Mouse (Mus musculus): Measurements from ENCODE around the gene Moap1.

The Moap1 gene

GRCm38 (mm10) chr12:102704457-102705198 lies 38.8 kb downstream of the Moap1 start, which contains the start of gene Itpk1:
Gene Itpk1 (minus strand): TSS chr12:102704930.
- peak; percentile 72 for DNase-seq

- peak; percentile 49 for DNase-seq
These were observed 39.5 kb downstream of the Moap1 start for GRCm38 (mm10) chr12:102703921-102704408.

GRCm38 (mm10) chr12:102703441-102703840 lies 40.0 kb downstream of the Moap1 start:
- no peak for DNase-seq

- DNase-seq, result no peak
These were observed 40.4 kb downstream of the Moap1 start for GRCm38 (mm10) chr12:102703111-102703412.

- peak; percentile 91 for DNase-seq
These were observed 40.9 kb downstream of the Moap1 start for GRCm38 (mm10) chr12:102702356-102703110.

GRCm38 (mm10) chr12:102701691-102702207 lies 41.7 kb downstream of the Moap1 start:
- no peak for DNase-seq

GRCm38 (mm10) chr12:102700453-102700852 lies 43.0 kb downstream of the Moap1 start:
- no peak for DNase-seq

GRCm38 (mm10) chr12:102699156-102699555 lies 44.3 kb downstream of the Moap1 start:
- DNase-seq, result no peak

GRCm38 (mm10) chr12:102698089-102698684 lies 45.3 kb downstream of the Moap1 start:
- DNase-seq, result peak; percentile 74

GRCm38 (mm10) chr12:102697381-102697780 lies 46.1 kb downstream of the Moap1 start:
- DNase-seq, result no peak

GRCm38 (mm10) chr12:102696635-102697354 lies 46.7 kb downstream of the Moap1 start:
- no peak for DNase-seq

- peak; percentile 82 for DNase-seq
These were observed 47.9 kb downstream of the Moap1 start for GRCm38 (mm10) chr12:102695369-102696239.

Measured in thymus, postnatal 14 days (tissue).